Mouse (Mus musculus): ENCODE data around the gene Gucd1. TPM values are rescaled to one million over a fixed set of nuclear protein-coding genes. Genes with fewer than 3 reads are reported as not detected.
A peak's percentile ranks its signal among the peaks of the same experiment; 100 is the strongest.

The Gucd1 gene
- total and polyA plus RNA-seq, 2 experiments, result 115 to 166 TPM

DNA sequence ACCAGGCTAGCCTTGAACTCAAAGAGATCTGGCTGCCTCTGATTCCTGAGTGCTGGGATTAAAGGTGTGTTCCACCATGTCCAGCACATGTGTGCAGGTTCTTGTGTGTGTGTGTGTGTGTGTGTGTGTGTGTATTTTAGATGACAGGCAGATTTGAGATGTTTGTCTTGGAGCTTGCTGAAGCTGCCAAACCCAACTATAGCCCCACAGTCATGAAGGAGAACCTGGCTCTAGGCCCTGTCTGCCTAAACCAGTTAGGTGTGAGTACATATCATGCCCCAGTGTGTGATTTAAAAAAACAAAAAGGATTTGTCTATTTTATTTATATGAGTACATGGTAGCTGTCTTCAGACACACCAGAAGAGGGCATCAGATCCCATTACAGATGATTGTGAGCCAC, 21.9 kb downstream of the Gucd1 start:
- H3K79me2 ChIP-seq (ENCODE audit: control insufficient read depth, insufficient read depth, low read length), result no peaks in the 10 kb centered on the region
- DNase-seq (ENCODE audit: extremely low read depth, low read depth, low spot score), result peak; percentile 70
- H3K4me1 ChIP-seq (ENCODE audit: control insufficient read depth, insufficient read depth, low read length), result peaks cover 17% of the 10 kb centered on the region; the same call in 1 of the 2 replicates
- H3K27me3 ChIP-seq (ENCODE audit: control insufficient read depth, insufficient read depth, low read length), result no peaks in the 10 kb centered on the region
- H3K27ac ChIP-seq (replicated peaks; ENCODE audit: insufficient read depth, low read depth, low read length), result peak overlapping the region; percentile 73
- TF ChIP-seq POLR2A (IDR thresholded peaks at IDR 0.05; ENCODE audit: extremely low read depth, insufficient read depth, low read length), result no peak
- H3K9ac ChIP-seq (ENCODE audit: low read depth, low read length), result peak overlapping the region; percentile 56
- H3K36me3 ChIP-seq (ENCODE audit: control insufficient read depth, insufficient read depth, low read length), result no peaks in the 10 kb centered on the region
- no peak overlapping the region for H3K4me3 ChIP-seq (ENCODE audit: insufficient read depth, low read depth, low read length)

DNA sequence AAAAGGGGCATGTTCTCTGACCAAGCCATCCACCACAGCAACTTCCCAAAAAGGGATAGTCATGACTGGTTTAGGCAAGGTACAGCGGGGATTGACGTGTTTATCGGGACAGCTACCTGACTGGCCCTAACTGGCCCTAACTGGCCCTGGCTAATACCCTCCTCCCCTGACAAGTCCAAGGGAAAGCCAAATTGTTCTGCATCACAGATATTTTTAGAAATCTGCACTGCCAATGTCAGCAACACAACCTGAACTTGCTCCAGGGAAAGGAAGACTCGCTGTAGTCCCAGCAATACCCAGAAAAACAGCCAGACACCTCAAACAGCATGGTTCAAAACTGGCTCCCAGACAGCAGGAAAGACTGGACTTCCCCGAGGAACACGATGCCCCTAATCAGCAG, 22.5 kb downstream of the Gucd1 start:
- DNase-seq (ENCODE audit: extremely low read depth, low read depth, low spot score), result peak; percentile 91
- no peak for TF ChIP-seq CTCF (IDR thresholded peaks at IDR 0.05; ENCODE audit: low read depth, low read length)
- 0 out of 2 replicates have a peak, but pooled peaks have one; percentile 15 for TF ChIP-seq POLR2A (IDR thresholded peaks at IDR 0.05; ENCODE audit: extremely low read depth, insufficient read depth, low read length)
- H3K36me3 ChIP-seq (ENCODE audit: control insufficient read depth, insufficient read depth, low read length), result no peaks in the 10 kb centered on the region
- 10% methylated on average over 6 of the region's 6 CpGs for WGBS
- peaks cover 12% of the 10 kb centered on the region; the same call in 1 of the 2 replicates for H3K4me1 ChIP-seq (ENCODE audit: control insufficient read depth, insufficient read depth, low read length)
- no peak overlapping the region for H3K4me3 ChIP-seq (ENCODE audit: insufficient read depth, low read depth, low read length)
- H3K27ac ChIP-seq (replicated peaks; ENCODE audit: insufficient read depth, low read depth, low read length), result peak overlapping the region; percentile 73
- 0 out of 2 replicates have a peak overlapping the region, but pooled peaks have one; percentile 36 for H3K9ac ChIP-seq (ENCODE audit: low read depth, low read length)
- H3K79me2 ChIP-seq (ENCODE audit: control insufficient read depth, insufficient read depth, low read length), result no peaks in the 10 kb centered on the region
- H3K27me3 ChIP-seq (ENCODE audit: control insufficient read depth, insufficient read depth, low read length), result no peaks in the 10 kb centered on the region

DNA sequence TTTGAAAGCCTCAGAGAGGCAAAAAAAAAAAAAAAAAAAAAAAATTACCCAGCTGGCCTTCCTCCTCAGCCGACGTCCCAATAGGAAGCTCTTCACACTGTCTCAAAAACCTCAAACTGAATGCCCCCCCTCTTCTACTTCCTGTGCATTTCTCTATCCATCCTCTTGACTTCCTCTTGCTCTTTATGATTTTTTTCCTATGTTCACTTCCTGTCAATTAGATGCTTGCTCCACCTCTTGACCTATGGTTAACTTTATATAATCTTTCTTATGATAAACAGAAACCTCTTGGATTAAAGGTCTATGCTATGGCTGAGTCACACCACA, 25.9 kb downstream of the Gucd1 start:
- Histone ChIP-seq H3K36me3 (ENCODE audit: control insufficient read depth, insufficient read depth, low read length) (no peaks in the 10 kb centered on the region), H3K4me1 (ENCODE audit: control insufficient read depth, insufficient read depth, low read length) (peaks cover 10% of the 10 kb centered on the region; the same call in 1 of the 2 replicates), H3K27ac (replicated peaks; ENCODE audit: insufficient read depth, low read depth, low read length) (no peak overlapping the region), H3K27me3 (ENCODE audit: control insufficient read depth, insufficient read depth, low read length) (no peaks in the 10 kb centered on the region), H3K79me2 (ENCODE audit: control insufficient read depth, insufficient read depth, low read length) (no peaks in the 10 kb centered on the region), H3K9ac (ENCODE audit: low read depth, low read length) (no peak overlapping the region), H3K4me3 (ENCODE audit: insufficient read depth, low read depth, low read length) (no peak overlapping the region)
- DNase-seq (ENCODE audit: extremely low read depth, low read depth, low spot score), result peak; percentile 18
- TF ChIP-seq CTCF (IDR thresholded peaks at IDR 0.05; ENCODE audit: low read depth, low read length) (no peak), POLR2A (IDR thresholded peaks at IDR 0.05; ENCODE audit: extremely low read depth, insufficient read depth, low read length) (no peak)
- 61% methylated on average over 2 of the region's 2 CpGs for WGBS

DNA sequence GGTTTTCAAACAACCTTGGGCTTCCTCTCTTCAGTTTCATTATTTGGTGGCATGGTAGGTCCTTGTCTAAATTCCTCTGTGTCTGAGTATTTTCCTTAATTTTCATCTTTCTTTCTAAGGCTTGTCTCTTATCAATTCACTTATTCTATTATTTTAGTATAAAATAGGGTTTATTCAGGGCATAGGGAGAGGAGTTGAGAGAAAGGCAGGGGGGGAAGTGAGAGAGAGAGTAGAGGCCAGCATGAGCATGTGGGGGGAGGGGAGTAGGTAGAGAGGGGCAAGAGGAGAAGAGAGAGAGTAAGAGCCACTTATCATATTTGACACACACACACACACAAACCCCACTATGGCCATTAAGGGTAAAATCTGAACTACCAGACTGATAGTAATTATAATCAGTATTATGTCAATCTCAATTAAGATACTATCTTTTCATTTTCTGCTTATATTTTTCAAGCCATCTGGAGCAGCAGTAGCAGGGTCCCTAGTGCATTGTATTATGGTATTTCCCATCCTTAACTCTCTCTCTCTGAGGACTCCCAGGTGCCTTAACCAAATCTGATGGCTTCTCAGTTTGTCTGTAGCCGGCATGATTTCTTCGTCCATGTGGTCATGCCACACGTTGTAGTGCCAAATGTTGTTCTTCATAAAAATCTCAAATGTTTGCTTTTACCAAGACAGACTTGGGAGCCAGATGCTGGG, 26.4 kb downstream of the Gucd1 start:
- Histone ChIP-seq H3K27ac (replicated peaks; ENCODE audit: insufficient read depth, low read depth, low read length) (no peak overlapping the region), H3K79me2 (ENCODE audit: control insufficient read depth, insufficient read depth, low read length) (no peaks in the 10 kb centered on the region), H3K36me3 (ENCODE audit: control insufficient read depth, insufficient read depth, low read length) (no peaks in the 10 kb centered on the region), H3K9ac (ENCODE audit: low read depth, low read length) (no peak overlapping the region), H3K27me3 (ENCODE audit: control insufficient read depth, insufficient read depth, low read length) (no peaks in the 10 kb centered on the region), H3K4me1 (ENCODE audit: control insufficient read depth, insufficient read depth, low read length) (peaks cover 10% of the 10 kb centered on the region; the same call in 1 of the 2 replicates), H3K4me3 (ENCODE audit: insufficient read depth, low read depth, low read length) (no peak overlapping the region)
- 85% methylated on average over 3 of the region's 3 CpGs for WGBS
- DNase-seq (ENCODE audit: extremely low read depth, low read depth, low spot score), result no peak
- TF ChIP-seq CTCF (IDR thresholded peaks at IDR 0.05; ENCODE audit: low read depth, low read length) (no peak), POLR2A (IDR thresholded peaks at IDR 0.05; ENCODE audit: extremely low read depth, insufficient read depth, low read length) (no peak)

DNA sequence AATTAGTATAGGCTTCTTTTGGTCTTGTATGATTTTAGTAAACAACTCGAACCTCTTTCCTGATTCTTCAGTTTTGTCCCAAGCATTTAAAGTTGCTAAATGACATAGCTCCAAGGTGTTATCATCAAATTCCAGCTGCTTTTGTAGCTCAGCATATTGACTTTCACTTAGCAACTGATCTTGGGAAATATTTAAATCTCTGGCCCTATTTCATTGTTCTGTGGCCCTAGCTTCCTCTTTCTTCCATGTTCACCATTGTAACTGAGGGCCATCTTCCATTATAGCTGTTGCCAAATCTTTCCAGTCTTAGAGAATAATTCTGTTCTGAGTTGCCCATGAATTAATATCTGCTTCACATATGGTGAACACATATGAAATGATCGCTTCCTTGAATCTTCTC, 27.0 kb downstream of the Gucd1 start:
- WGBS, result 88% methylated on average over 2 of the region's 2 CpGs
- TF ChIP-seq POLR2A (IDR thresholded peaks at IDR 0.05; ENCODE audit: extremely low read depth, insufficient read depth, low read length), result no peak
- no peak for TF ChIP-seq CTCF (IDR thresholded peaks at IDR 0.05; ENCODE audit: low read depth, low read length)
- H3K4me1 ChIP-seq (ENCODE audit: control insufficient read depth, insufficient read depth, low read length), result peaks cover 7% of the 10 kb centered on the region; the same call in 1 of the 2 replicates

DNA sequence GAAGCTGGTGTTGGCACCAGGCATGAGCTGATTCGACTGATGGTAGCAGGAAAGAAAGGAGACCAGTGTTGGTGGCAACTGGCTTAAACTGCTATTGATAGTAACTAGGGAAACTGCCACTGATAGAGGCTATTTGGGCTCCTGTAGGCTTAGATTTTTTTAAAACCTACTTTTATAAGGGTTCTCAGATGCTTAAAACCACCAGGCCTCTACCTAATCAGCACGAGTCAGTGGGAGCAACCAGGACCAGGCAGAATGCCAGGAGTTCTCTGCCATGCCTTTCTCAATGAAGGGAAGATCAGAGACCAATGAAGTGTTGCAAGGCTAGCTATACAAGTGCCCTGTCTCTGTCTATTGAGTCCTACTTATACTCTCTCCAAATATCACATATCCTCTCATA, 28.2 kb downstream of the Gucd1 start:
- TF ChIP-seq CTCF (IDR thresholded peaks at IDR 0.05; ENCODE audit: low read depth, low read length) (no peak), POLR2A (IDR thresholded peaks at IDR 0.05; ENCODE audit: extremely low read depth, insufficient read depth, low read length) (no peak)
- 62% methylated on average over 2 of the region's 2 CpGs for WGBS

More for the DNA sequence above, 27.0 kb downstream of the Gucd1 start:
- no peaks in the 10 kb centered on the region for H3K27me3 ChIP-seq (ENCODE audit: control insufficient read depth, insufficient read depth, low read length)
- DNase-seq (ENCODE audit: extremely low read depth, low read depth, low spot score), result no peak
- H3K79me2 ChIP-seq (ENCODE audit: control insufficient read depth, insufficient read depth, low read length), result no peaks in the 10 kb centered on the region
- H3K4me3 ChIP-seq (ENCODE audit: insufficient read depth, low read depth, low read length), result no peak overlapping the region
- H3K9ac ChIP-seq (ENCODE audit: low read depth, low read length), result no peak overlapping the region
- H3K27ac ChIP-seq (replicated peaks; ENCODE audit: insufficient read depth, low read depth, low read length), result no peak overlapping the region
- no peaks in the 10 kb centered on the region for H3K36me3 ChIP-seq (ENCODE audit: control insufficient read depth, insufficient read depth, low read length)

More for the DNA sequence above, 28.2 kb downstream of the Gucd1 start:
- Histone ChIP-seq H3K4me3 (ENCODE audit: insufficient read depth, low read depth, low read length) (no peak overlapping the region), H3K9ac (ENCODE audit: low read depth, low read length) (no peak overlapping the region), H3K79me2 (ENCODE audit: control insufficient read depth, insufficient read depth, low read length) (no peaks in the 10 kb centered on the region), H3K4me1 (ENCODE audit: control insufficient read depth, insufficient read depth, low read length) (0 out of 2 replicates have a peak, but pooled peaks cover 2% of the 10 kb centered on the region), H3K36me3 (ENCODE audit: control insufficient read depth, insufficient read depth, low read length) (no peaks in the 10 kb centered on the region), H3K27me3 (ENCODE audit: control insufficient read depth, insufficient read depth, low read length) (no peaks in the 10 kb centered on the region), H3K27ac (replicated peaks; ENCODE audit: insufficient read depth, low read depth, low read length) (no peak overlapping the region)
- peak; percentile 47 for DNase-seq (ENCODE audit: extremely low read depth, low read depth, low spot score)

All from liver, adult 2 months (tissue).